Mouse (Mus musculus): ENCODE measurements around the gene Lrch3.
"Not testable (repeated sequence)": the region's sequence is repeated elsewhere in the genome, so short reads cannot be mapped to it uniquely, and the experiment has no call there.

Lrch3 gene

DNA sequence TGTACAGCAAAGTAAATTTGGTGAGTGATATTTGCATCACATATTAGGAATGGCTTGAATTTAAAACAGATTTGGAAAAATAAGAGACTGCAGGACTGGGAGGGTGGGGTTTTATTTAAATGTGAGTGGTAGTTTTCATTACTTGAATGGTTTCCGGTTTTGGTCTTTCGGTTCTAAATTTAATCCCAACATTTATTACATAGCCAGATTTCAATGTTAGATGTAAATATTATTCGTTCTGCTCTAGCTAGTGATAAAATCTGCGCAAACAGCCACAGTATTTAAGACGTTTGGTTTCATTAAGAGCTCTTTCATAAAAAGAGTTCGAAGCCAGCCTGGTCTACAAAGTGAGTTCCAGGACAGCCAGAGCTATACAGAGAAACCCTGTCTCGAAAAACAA lies 688 bp upstream of the Lrch3 start:
- no peak for DNase-seq (ENCODE audit: low spot score in 2 of 2)

DNA sequence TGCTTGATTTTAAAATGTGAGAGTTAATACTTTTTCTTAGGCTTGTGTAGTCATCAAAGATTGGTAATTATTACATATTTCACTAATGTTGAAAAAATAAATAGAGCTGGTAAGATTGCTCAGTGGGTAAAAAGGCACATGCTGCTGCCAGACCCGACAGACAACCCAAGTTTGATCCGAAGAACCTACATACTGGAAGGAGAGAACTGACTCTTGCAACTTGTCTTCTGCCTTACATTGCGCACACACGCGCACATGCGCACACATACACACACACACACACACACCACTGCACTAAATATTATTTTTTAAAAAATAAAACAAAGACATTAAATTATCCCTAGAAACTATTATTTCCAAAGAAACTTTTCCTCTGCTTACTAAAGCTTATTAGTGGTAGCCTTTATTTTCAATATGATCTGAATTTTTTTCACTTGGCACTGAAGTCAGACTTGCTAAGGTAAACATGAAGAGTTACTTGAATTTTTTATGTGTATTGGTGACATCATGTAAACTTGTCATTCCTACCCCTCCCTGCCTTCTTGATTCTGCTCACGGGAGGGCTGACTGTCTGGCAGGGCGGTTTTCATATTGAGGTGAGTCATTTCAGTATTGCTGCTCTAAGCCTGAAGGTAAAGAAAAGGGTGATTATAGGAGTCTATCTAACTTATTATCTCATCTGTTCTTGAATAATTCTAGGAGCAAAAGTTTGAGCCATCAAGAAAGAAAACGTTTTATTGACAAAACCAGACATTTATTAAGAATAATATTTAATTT lies 1.6 kb downstream of the Lrch3 start:
- DNase-seq (ENCODE audit: low spot score in 2 of 2): no peak

DNA sequence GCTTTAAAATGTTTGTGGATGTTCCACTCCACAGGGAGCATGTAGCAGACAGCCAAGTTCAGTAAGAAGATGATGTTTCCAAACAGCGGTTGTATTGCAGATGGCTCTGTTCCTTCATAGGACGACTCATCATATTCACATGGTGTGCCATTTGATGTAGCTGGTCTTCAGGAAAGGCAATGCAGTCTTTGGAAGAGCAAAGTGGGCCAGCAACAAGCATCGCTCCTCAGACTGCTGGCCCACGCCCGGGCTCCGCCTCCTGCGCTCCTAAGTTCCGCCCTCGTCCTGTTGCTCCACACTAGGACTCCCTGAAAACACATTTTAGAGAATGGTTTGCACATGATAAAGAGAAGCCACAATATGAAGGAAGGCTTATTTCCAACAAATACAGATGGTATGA lies 12.7 kb downstream of the Lrch3 start:
- DNase-seq (ENCODE audit: low spot score in 2 of 2): not testable (repeated sequence)

DNA sequence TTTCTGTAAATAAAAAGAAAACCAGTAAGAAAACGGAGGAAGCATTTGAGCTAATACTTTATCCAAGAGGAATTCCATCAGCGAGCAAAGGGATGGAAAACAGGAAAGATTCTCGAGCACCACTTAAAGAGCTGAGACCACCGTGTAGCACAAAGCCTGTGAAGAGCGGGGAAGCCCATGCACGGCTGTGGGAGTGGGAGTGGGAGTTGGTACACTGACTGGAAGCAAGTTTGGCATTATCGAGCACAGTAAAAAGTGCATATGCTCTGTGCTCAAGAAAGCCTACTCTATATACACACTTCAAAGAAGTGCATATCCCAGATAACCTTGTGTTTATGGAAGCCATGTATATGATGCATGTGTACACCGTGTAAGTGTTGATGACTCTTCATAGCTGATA lies 13.1 kb downstream of the Lrch3 start:
- no peak for DNase-seq (ENCODE audit: low spot score in 2 of 2)

DNA sequence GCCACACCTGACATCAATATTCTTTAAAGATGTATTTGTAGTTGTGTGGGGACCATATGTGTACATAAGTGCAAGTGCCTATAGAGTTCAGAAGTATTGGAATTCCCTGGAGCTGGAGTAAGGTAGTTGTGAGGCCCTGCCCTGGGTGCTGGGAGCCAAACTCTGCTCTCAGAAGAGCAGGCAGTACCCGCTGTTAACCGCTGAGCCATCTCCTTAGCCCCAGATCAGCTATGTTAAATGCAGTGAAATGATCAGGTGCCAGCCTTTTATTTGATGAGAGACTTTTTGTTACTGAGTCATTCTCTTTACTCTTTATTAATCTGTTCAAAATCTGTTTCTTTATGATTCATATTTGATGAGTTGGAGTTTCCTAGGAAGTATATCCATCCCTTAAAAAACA lies 16.0 kb downstream of the Lrch3 start:
- DNase-seq (ENCODE audit: low spot score in 2 of 2): no peak

DNA sequence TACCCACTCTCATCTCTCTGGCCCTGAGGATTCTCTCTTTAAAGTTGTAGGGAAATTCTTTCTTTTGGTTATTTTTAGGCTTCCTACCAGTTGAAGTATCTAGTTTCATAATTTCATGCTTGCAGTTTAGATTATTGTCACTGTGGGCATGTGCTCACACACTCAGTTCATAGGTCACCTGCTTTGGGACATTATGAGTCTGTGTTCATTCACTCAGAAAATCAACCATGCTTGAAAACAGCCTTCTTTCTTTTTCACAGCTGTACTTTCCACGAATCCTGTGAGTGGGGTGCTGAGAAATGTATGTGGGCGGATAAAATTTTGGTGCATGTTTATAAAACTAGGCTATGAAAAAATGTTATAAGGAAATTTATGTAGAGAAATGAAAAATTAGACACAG lies 20.6 kb downstream of the Lrch3 start:
- no peak for DNase-seq (ENCODE audit: low spot score in 2 of 2)

DNA sequence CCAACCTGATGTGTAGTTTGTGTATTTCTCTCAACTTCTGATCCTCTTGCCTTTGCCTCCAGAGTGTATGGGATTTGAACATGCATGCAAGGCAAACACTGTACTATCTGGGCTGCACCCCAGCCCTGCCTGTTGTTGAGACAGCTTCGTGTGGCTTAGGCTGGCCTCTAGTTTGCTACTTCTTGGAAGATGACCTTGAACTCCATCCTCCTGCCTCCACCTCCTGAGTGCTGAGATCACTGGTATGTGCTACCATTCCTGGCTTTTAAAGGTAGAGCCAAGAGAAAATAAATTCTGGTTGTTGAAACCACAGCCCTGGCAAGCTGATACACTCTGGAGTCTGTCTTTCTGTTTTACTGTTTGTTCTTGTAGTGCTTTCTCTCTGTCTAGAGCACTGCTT lies 21.2 kb downstream of the Lrch3 start:
- no peak for DNase-seq (ENCODE audit: low spot score in 2 of 2)

DNA sequence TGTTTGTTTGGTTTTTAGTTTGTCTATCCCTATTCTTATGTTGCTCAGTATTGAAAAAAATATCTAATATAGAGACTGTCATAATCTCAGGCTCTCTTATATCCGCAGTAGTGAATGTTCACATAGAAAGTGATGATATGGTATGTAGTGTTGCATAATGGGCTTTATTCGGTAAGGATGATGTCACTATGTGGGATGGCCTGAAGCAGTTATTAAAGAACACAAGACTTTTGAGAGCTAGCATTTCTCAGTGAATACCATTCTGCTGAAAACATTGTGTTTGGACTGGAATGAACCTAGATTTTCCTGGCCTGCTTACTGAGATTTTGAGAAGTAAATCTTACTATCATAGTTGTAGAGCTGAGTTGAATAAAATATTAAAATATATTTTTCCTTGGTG lies 23.5 kb downstream of the Lrch3 start:
- DNase-seq (ENCODE audit: low spot score in 2 of 2): no peak

DNA sequence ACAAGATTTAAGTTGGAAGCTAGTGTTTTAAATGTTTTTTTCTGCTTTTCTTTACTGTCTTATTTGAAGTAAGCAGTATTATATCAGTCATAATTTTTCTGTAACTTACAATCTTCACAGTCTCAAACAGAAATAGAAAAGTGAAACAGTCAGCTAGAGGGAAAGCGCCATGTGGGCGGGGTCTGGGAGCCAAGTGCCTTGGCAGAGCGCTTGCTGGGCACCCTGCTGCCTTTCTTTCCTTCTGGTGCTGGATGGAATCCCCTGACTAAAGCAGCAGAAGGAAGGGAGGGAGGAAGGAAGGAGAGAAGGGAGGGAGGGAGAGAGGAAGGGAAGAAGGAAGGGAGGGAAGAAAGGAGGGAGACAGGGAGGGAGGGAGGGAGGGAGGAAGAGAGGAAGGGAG lies 25.4 kb downstream of the Lrch3 start:
- not testable (repeated sequence) for DNase-seq (ENCODE audit: low spot score in 2 of 2)

DNA sequence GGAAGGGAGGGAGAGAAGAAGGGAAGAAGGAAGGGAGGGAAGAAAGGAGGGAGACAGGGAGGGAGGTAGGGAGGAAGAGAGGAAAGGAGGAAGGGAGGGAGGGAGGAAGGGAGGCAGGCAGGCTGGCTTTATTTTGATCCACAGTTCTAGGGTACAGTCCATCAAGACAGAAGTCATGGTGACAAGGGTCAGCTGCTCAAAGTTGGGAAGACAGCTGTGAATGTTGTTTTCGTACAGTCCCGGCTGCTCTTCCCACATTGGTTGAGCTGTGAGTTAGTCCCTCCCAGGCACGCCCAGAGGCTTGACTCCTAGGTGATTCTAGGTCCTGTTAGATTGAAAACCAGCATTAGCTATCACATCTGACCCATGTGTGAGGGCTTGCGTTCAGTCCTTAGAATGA lies 25.8 kb downstream of the Lrch3 start:
- DNase-seq (ENCODE audit: low spot score in 2 of 2): not testable (repeated sequence)

DNA sequence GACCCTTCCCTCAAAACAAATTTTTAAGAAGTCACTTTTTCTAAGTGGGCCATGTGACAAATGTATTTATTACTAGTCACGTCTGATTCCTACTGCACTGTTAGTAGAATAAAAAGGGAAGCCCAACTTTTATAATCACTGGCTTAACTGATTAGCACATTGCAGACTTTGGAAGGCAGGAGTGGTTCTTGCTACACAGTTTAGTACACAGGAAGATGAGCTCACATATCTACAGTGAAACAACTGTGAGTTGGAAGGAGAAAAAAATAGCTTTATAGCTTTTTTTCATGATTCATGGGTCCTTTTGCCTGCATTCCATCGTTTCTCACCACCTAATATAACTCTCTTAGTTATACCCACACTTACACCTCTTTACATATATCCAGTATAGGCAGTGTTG lies 27.3 kb downstream of the Lrch3 start:
- not testable (repeated sequence) for DNase-seq (ENCODE audit: low spot score in 2 of 2)

DNA sequence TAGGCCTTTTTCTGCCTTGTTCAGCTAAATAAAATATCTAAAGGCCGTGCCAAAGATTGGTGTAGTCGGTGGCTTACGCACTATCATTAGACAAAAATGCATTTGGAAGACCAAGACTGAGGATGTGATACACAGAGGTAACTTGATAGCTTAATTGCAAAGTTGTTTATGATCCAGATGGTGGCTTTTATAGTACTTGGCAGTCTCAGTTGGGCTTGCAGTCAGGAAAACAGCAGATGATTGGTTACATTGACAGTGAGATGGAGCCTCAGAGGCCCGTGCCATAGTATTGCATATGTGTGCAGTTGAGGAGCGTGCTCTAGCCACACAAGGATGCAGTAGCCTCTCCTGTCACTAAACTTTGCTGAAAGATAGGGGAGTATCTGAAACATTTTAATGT lies 28.8 kb downstream of the Lrch3 start:
- no peak for DNase-seq (ENCODE audit: low spot score in 2 of 2)

DNA sequence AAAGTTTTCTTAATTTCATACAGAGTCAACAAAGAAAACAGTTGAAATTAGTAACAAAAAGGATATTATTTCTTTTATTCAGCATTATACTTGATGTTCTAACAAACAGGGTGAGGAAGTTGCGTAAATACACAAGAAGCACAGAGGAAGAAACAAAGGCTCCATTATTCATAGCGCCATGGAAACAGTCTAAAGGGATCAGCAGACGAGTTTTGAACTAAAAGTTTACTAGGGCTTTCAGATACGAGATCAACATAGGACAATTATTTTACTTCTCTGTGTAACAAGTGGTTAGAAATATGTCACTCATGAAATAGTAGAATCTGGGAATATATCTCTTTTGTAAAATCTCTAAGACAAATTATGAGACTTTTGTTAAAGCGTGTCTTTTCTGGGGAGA lies 31.5 kb downstream of the Lrch3 start:
- no peak for DNase-seq (ENCODE audit: low spot score in 2 of 2)

DNA sequence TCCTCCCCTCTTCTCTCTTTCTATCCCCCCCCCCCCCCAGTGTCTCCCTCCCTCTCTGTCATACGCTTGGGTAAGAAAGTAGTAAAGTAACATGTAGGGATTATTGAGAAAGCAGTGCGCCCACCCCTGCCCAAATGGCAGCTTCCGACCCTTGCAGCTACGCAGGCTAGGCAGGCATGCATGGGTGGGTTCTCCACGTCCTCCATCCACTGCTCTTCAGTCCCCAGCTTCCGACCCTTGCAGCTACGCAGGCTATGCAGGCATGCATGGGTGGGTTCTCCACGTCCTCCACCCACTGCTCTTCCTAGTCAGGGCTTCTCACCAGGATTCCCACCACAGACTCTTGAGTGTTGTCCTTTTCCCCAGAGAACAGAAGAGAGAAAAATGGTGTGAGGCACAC lies 34.1 kb downstream of the Lrch3 start:
- no peak for DNase-seq (ENCODE audit: low spot score in 2 of 2)

DNA sequence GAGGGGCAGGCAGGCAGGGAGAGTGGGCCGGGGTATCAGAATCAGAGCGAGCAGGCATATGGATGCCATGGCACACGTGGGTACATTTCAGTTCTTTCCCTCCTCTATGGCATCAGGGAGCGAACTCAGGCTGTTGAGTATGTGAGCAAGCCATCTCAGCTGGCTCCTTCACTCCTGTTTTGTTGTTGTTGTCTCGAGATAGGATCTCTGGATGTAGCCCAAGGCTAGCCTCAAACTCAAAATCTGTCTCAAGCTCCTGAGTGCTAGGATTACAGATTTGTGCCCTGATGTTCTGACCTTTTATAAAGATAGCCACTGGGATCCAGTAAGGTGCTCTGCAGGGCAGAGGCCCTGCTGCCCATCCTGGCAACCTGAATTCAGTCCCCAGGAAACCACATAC lies 34.8 kb downstream of the Lrch3 start:
- no peak for DNase-seq (ENCODE audit: low spot score in 2 of 2)

DNA sequence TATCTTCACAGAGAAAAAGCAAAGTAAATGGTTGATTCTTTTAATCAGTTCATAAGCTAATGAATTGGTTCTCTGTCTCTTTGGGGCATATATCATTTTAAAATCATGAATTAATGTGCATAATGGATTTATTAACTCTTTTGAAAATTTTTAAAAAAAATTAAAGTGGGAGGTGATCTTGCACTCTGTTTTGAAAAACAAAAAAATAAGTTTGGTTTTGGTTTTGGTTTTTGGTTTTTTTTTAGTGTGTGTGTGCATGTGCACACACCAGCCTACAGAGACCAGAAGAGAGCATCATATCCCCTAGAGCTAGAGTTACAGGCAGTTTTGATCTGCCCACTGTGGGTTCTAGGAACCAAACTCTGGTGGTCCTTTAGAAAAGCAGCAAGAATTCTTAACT lies 35.4 kb downstream of the Lrch3 start:
- no peak for DNase-seq (ENCODE audit: low spot score in 2 of 2)

DNA sequence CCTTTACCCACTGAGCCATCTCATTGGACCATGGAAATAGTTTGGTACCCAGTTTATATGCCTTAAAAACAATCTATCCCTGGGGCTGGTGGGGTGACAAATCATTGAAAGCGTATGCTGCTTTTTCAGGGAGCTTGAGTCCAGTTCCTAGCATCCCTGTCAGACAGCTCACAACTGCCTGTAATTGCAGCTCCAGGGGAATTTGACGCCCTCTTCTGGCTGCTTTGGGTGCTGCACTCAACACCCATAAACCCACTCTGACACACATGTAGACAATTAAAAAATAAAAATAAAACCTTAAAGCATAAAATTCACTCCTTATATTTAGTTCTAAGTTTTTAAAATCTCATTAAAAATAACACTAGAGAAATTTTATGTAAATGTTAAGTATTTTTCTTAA lies 37.2 kb downstream of the Lrch3 start:
- DNase-seq (ENCODE audit: low spot score in 2 of 2): peak in 1 of 2 experiments; percentile 14

DNA sequence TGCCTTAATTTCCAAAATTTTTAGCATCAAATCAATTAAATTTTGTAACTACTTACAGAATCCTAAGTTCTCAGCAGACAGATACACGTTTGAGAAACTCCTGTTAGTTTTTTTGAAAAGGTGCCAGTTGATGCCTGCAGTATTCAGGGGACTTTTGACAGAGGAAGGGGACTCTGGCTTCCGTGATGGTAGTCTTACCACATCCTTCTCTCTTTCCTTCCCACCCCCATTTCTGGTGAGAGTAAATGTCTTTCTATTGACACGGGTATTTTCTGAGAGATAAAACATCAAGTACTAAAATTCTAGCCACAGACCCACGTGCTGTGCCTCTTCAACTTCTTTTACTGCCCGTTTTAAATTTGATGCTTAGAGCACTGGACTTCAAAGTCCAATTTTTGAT lies 39.9 kb downstream of the Lrch3 start:
- peak in 1 of 2 experiments; percentile 26 for DNase-seq (ENCODE audit: low spot score in 2 of 2)

DNA sequence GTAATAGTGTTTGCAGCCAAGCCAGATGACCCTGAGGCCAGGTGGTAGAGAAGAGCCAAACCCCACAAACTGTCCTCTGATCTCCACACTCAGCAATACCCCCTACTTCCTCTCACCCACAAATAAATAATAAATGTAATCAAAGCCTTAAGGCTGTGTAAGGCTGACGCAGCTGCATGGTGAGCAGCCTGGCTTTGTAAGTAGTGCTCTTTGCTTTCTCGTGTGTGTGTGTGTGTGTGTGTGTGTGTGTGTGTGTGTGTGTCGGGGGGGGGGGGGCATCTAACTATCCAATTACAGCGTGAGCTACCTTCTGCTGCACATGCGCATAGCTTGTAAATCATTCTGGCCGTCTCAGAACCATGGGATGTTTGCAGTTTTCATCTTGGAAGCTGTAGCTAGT lies 40.4 kb downstream of the Lrch3 start:
- DNase-seq (ENCODE audit: low spot score in 2 of 2): no peak

DNA sequence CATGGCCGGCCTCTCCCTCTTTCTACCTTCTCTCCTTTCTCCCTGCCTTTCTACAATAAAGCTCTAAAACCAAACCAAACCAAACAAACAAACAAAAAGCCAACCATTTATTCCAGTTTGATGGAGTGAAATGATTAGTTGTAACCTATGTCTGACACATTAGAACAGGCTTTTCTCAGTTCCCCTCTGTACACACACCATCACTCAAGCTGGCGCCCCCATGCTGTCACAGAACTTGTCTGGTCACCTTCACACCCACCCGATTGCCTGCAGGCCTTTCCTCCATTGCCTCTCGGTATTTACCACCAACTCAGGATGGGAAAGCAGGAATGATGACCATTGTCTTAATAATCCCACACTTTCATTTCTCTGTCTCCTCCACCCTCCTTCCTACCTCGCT lies 43.0 kb downstream of the Lrch3 start:
- DNase-seq (ENCODE audit: low spot score in 2 of 2): no peak

DNA sequence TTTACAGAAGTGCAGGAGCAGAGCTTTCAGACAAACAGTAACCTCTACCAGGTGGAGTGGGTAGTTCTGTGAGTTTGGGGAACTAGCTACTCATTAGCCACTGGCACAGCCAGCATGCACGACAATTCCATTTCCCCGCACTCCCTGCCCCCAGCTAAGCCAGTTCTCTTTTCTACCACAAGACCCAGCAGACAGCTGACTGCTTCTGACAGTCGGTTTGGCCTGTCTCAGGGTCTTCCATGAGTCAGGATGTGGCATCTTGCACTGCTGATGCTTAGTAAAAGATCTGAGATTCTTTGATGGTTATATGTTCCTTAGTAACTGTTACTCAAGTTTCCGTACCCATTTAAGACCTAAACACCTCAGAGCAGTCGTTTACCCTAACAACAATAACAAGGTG lies 58.6 kb downstream of the Lrch3 start:
- DNase-seq (ENCODE audit: low spot score in 2 of 2): peak; percentile 18 to 34

DNA sequence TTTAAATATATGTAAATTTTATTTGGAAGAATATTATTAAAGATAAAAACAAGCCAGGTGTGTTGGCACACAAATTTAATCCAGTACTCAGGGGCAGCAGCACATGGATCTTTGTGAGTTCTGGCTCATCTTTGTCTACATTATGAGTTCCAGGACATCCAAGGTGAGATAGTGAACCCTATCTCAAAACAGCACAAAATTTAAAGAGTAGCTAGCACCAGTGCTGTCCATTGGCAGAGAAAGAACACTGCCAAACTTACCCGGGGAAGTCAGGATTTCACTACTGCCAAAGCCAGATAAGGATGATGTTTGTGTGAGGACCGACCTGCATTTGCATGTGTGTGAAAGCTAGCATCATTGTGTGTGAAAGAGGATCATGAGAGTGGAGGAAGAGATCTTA lies 59.1 kb downstream of the Lrch3 start:
- no peak for DNase-seq (ENCODE audit: low spot score in 2 of 2)

DNA sequence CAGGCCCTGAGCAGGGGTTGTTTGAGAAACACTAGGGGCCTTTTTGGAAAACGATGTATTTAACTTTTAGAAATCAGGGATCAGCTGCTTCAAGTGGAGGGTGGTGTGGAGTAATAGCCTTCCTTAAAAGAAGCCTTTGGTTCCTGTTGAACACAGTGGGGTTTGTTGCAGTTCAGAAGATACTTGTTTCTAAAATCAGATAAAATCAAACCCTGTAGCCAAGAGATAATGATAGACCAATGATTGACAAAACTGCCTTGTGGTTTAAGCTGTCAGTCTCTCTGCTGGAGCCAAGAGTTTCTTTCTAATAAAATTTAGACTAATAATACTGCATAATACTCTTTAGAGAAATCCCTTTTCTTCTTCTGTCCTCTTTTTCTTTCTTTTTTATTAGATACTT lies 66.3 kb downstream of the Lrch3 start:
- DNase-seq (ENCODE audit: low spot score in 2 of 2): no peak

DNA sequence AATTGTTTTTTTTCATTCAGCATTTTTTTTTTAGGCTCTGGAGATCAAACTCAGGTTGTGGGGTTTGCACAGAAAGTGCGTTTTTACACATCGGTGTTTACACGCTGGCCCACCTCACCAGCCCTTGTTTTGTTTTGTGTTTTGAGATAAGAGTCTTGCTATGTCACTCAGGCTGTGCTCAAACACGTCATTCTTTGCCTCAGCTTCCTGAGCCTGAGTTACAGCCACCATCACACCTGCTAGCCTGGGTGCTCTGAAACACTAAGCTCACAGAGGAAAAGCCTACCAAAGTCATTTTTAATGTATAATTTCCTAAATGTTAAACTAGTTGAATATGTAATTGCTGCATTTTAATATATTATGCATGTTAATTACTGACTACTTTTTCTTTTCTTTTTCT lies 67.5 kb downstream of the Lrch3 start:
- DNase-seq (ENCODE audit: low spot score in 2 of 2): no peak

All from thymus, postnatal 10 days (tissue).